Mouse (Mus musculus): Measurements from ENCODE around the gene Sesn3. TPM values are rescaled to one million over a fixed set of nuclear protein-coding genes. Genes with fewer than 3 reads are reported as not detected.

Sesn3 gene
- polyA plus RNA-seq, 1 experiment from 2014 or later, result 15.5 TPM

DNA sequence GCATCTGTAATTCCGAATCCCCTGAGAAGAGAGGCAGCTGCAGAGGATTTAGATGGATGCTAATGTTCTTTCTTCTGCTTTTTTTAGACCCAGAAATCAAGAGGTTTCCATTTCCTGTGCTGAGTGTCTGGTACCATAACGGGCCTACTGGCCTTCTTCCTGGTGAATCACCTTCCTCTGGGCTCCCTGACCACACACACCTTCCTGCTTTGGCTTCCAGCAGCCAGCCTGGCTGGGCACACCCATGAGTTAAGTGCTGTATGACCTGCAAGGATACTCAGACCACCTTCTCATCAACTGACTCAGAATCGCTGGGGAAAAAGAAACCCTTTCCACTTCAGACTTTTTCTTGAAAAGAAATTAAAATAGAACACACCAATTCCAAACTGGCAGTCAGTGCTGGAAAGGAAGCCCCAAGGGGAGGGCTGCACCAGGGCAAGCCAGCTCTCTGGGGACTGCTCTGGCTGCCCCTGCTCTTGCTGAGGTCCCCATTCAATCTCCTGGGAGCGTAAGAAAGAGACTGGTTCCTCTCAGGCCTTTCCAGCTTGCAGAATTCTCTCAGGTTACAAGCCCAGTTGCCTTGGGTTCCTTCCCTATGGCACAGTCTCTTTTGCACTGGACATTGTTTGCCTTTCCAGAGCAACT lies 90.7 kb downstream of the Sesn3 start:
- H3K36me3 ChIP-seq (ENCODE audit: poor library complexity, severe bottlenecking), result no peaks in the 10 kb centered on the region
- 67% methylated on average over 4 of the region's 4 CpGs for WGBS
- no peak overlapping the region for H3K4me2 ChIP-seq
- H3K4me1 ChIP-seq, result no peaks in the 10 kb centered on the region
- no peak for ATAC-seq
- no peak overlapping the region for H3K4me3 ChIP-seq
- no peaks in the 10 kb centered on the region for H3K27me3 ChIP-seq
- no peak overlapping the region for H3K9ac ChIP-seq
- no peak overlapping the region for H3K27ac ChIP-seq
- no peaks in the 10 kb centered on the region for H3K9me3 ChIP-seq (replicated peaks)

DNA sequence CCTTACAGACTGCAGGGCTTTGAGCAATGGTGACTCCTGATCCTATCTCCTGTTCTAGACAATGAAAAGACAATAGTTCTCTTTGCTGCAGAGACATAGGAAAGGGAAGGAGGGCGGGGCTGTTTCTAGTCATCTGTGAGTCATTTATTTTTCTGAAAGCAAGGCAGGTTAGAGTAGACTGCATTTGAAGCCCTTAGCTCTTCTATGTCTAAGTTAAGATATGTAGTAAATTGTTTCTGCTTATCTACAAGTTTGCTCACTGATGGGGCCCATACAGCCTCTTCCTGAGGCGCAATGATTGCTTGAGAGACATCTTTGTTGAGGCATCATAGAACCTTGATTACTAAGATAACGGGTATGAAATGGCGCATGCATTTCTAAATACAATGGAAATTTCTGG lies 93.0 kb downstream of the Sesn3 start:
- H3K4me3 ChIP-seq, result no peak overlapping the region
- no peak overlapping the region for H3K4me2 ChIP-seq
- H3K4me1 ChIP-seq, result no peaks in the 10 kb centered on the region
- H3K9me3 ChIP-seq (replicated peaks), result no peaks in the 10 kb centered on the region
- H3K27me3 ChIP-seq, result no peaks in the 10 kb centered on the region
- no peak for ATAC-seq
- H3K36me3 ChIP-seq (ENCODE audit: poor library complexity, severe bottlenecking), result no peaks in the 10 kb centered on the region
- H3K9ac ChIP-seq, result no peak overlapping the region
- 96% methylated on average over 4 of the region's 4 CpGs for WGBS
- no peak overlapping the region for H3K27ac ChIP-seq

DNA sequence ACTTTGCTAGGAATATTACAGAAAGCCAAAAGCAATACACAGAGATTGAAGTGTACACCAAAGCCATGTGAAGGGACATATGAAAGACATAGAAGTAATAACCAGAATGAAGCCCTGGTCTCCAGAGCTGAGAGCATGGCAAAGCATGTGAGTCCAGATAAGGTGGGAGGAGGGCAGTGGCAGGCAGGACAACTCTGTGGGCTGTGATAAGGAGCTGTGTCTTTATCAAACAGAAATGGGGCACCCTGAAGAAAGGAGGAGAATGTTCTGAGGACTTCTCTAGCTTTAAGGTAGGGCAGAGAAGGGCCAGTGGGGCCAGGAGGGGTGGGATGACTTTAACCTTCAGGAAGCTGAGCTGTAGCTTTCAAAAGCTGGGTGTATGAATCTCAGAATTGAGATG lies 94.4 kb downstream of the Sesn3 start:
- Histone ChIP-seq H3K9me3 (replicated peaks) (no peaks in the 10 kb centered on the region), H3K4me3 (no peak overlapping the region), H3K36me3 (ENCODE audit: poor library complexity, severe bottlenecking) (no peaks in the 10 kb centered on the region), H3K4me2 (no peak overlapping the region), H3K27ac (no peak overlapping the region), H3K4me1 (no peaks in the 10 kb centered on the region), H3K27me3 (no peaks in the 10 kb centered on the region), H3K9ac (no peak overlapping the region)
- ATAC-seq, result no peak

DNA sequence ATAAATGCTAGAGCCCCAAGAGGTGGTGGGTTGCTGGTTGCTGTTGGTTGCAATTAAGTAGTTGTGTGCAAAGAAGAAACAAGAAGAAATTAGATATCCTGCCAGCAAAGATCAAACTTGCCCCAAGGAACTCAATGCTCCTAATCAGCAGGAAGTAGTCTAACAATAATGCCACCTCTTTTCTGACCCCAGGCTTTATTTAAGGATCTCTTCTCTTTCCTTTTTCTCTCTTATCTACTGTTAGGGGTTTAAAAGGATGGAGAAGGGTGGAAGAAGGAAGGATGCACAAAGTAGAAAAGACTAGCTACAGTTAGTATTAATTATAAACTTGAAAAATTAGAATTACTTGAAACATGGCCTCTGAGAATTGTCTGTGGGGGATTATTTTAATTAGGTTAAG lies 97.6 kb downstream of the Sesn3 start:
- Histone ChIP-seq H3K27ac (no peak overlapping the region), H3K27me3 (no peaks in the 10 kb centered on the region), H3K36me3 (ENCODE audit: poor library complexity, severe bottlenecking) (no peaks in the 10 kb centered on the region), H3K4me3 (no peak overlapping the region), H3K9ac (no peak overlapping the region), H3K4me1 (no peaks in the 10 kb centered on the region), H3K9me3 (replicated peaks) (no peaks in the 10 kb centered on the region), H3K4me2 (no peak overlapping the region)
- ATAC-seq, result no peak

DNA sequence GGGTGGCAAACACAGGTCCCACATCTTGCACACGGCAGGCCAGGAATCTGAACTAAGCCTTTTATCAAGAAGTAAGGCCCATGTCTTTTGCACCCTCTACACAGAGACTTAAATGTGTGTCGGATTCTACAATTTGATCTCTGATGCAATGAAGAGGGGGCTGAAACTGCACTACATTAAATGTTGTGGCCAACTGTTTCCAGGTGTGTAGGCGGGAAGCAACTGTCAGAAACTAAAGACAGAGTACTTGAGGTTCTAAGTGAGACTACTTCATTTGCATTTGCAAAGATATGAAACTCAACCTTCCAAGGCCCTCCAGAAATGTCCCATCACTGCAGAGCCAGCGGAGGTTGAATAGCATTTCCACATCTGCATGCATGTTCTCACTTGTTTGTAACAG lies 101.3 kb downstream of the Sesn3 start:
- no peak overlapping the region for H3K27ac ChIP-seq
- H3K27me3 ChIP-seq, result peaks cover 13% of the 10 kb centered on the region; the same call in 1 of the 2 replicates
- no peaks in the 10 kb centered on the region for H3K36me3 ChIP-seq (ENCODE audit: poor library complexity, severe bottlenecking)
- H3K9me3 ChIP-seq (replicated peaks), result no peaks in the 10 kb centered on the region
- H3K4me2 ChIP-seq, result no peak overlapping the region
- no peak overlapping the region for H3K9ac ChIP-seq
- peaks cover 9% of the 10 kb centered on the region; the same call in 1 of the 2 replicates for H3K4me1 ChIP-seq
- ATAC-seq, result no peak
- 87% methylated on average over 4 of the region's 4 CpGs for WGBS
- no peak overlapping the region for H3K4me3 ChIP-seq

DNA sequence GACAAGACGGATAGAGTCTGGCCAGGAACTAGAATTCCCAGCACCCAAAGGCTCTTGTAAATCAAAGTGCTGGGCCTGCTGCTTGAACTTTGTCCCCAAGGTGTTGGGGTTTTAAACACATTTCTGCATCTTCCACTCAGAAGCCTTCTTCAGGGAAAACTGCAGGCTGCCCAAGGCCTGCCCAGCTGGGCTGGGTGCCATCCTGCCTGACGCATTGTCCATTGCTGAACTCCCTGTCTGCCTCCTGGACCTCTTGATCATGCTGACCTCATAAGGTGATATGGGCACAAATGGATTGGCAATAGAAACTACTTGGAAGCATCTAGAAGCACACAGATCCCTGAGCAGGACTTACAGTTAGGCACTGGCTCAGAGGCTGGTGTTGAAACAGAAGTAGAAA lies 103.3 kb downstream of the Sesn3 start:
- H3K4me2 ChIP-seq, result no peak overlapping the region
- H3K36me3 ChIP-seq (ENCODE audit: poor library complexity, severe bottlenecking), result no peaks in the 10 kb centered on the region
- no peak for ATAC-seq
- H3K4me3 ChIP-seq, result no peak overlapping the region
- no peaks in the 10 kb centered on the region for H3K9me3 ChIP-seq (replicated peaks)
- 86% methylated on average over 2 of the region's 2 CpGs for WGBS
- H3K4me1 ChIP-seq, result peaks cover 15% of the 10 kb centered on the region
- H3K27me3 ChIP-seq, result peaks cover 13% of the 10 kb centered on the region; the same call in 1 of the 2 replicates
- no peak overlapping the region for H3K9ac ChIP-seq
- no peak overlapping the region for H3K27ac ChIP-seq

DNA sequence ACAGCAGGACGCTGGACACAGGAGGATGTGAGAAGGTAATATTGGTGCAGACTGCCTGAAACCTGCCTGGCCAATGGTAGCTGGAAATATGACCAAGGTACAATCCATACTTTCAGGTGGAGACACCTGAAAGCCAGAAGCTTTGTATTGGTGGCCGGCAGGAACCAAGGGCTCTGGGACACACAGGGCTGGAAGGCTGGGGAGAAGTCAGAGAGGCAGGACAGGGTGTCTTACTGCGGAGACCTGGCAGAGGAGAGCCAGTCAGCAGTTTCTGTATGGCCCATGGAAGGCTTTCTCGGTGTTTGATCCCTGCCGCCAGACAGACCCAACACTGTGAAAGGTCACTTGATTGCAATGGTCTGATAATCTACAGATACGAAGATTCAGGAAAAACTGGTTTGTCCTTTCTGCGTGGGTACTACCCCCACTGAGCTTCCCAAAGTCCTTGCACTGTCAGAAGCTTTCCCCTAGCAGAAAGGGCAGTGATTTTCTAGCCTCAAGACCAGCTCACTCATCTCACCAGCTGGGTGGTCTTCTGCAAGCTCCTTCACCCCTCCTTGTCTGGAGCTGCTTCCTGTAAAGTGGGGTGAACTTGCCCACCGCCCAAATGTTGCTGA lies 105.0 kb downstream of the Sesn3 start:
- peak overlapping the region; percentile 78 for H3K9ac ChIP-seq
- 26% methylated on average over 8 of the region's 8 CpGs for WGBS
- H3K9me3 ChIP-seq (replicated peaks), result no peaks in the 10 kb centered on the region
- H3K36me3 ChIP-seq (ENCODE audit: poor library complexity, severe bottlenecking), result no peaks in the 10 kb centered on the region
- H3K27me3 ChIP-seq, result peaks cover 13% of the 10 kb centered on the region
- peaks cover 15% of the 10 kb centered on the region for H3K4me1 ChIP-seq
- H3K27ac ChIP-seq, result no peak overlapping the region
- ATAC-seq, result no peak
- peak overlapping the region; percentile 77 for H3K4me3 ChIP-seq
- peak overlapping the region; percentile 79 for H3K4me2 ChIP-seq

DNA sequence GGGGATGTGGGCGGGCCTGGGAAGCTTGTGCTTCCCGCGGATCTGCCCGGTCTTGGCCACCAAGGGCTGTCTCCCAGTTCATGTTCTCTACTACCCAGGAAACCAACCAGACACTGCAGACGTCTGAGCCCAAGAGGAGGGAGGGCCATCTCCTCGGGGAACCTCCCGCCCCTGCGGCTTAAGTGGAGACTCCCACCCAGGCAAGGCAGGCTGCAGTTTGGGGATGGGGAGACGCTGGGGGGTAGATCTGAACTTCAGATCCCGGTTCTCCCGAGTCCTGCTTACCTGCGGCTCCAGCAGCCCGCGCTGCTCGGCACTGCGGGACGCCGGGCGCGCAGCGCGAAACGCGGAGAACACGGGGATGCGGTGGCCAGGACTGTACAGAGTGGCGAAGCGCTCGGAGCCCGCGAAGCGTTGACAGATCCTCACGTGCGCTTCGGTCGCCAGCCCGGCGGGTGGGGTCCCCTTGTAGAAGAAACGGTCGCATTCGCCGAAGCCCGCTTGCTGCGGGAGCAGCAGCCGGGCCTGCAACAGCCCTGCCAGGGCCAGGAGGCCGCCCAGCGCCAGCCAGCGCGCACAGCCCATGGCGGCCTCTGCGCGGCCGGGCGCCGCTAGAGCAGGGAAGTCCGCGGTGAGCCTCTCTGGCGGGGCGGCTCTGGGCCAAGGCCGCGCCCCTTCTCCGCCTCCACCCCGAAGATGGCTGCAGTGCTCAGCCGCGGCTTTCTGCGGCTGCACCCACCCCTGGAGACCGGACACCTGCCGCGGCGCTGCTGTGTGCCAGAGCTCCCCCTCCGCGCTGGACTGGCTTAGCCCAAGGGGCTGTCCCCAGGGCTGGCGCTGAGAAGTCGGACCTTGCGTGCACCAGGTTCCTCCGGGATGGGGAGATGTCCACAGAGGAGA lies 105.8 kb downstream of the Sesn3 start:
- peaks cover 13% of the 10 kb centered on the region for H3K27me3 ChIP-seq
- under 1% methylated on average over 75 of the region's 76 CpGs for WGBS
- H3K4me3 ChIP-seq, result peak overlapping the region; percentile 77
- peak overlapping the region; percentile 78 for H3K9ac ChIP-seq
- H3K27ac ChIP-seq, result peak overlapping the region; percentile 54
- no peaks in the 10 kb centered on the region for H3K36me3 ChIP-seq (ENCODE audit: poor library complexity, severe bottlenecking)
- no peaks in the 10 kb centered on the region for H3K9me3 ChIP-seq (replicated peaks)
- H3K4me2 ChIP-seq, result peak overlapping the region; percentile 79
- ATAC-seq, result peak; percentile 93
- H3K4me1 ChIP-seq, result peaks cover 15% of the 10 kb centered on the region

DNA sequence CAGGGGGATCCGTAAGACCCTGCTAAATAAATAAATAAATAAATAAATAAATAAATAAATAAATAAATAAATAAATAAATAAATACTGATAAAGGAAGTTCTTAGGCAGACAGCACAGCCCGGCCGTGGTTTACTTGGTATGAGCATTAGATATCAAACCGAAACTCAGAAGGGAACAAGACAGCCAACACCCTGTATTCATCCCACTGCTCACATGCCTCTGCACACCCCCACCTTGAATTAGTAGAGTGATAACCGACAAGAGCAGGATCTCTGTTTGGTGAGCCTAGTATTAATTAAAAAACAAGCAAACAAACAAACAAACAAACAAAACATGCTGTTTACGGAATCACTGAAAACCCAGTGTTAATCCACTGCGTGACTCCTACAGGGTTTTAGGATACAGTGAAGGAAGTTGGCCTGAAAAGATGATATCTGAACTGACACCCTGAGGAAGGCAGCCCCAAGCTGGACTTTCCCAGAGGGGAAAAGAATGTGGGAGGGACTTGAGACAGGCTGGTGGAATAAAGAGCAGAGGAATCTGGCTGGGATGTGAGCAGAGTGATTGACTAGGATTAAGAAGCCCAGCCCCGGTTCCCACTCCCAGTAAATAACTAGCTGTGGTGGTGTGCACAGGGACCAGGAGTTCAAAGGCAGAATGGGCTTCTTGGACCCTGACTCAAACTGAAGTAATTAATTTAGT lies 106.6 kb downstream of the Sesn3 start, which contains the start of gene Endod1:
Endod1 (minus strand) TSS at position 155 of the 703 bp plus-strand sequence.
- Histone ChIP-seq H3K4me1 (peaks cover 15% of the 10 kb centered on the region), H3K4me2 (peak within 1 kb of the TSS; percentile 79), H3K27ac (peak within 1 kb of the TSS; percentile 54), H3K27me3 (peaks cover 13% of the 10 kb centered on the region), H3K4me3 (peak within 1 kb of the TSS; percentile 77), H3K36me3 (ENCODE audit: poor library complexity, severe bottlenecking) (no peaks in the 10 kb centered on the region), H3K9me3 (replicated peaks) (no peaks in the 10 kb centered on the region), H3K9ac (peak within 1 kb of the TSS; percentile 78)
- WGBS, result 4% methylated on average over 8 of the region's 8 CpGs
- peak; percentile 68 for ATAC-seq

DNA sequence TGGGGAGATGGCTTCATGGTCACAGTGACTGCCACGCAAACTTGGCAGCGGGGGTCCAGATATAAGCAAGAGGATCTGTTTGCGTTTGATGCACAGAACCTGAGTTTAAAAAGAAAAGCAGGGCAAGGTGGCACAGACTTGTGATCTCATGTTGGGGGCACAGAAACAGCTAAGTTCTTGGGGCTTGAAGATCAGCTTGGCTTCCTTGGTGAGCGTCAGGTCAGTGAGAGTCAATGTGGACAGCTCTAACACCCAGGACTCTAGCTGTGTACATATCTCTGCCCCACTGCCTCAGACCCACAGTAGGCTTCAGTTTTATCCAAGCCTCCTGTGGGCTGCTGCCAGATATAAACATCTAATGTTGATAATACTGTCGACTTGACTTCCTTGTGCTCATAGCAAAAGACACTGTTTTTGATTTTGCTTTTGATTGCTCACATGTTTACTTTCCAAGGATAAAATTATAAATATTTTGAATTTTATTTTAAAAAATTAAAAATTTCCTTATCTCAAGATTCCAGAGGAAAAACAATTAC lies 107.5 kb downstream of the Sesn3 start:
- H3K27ac ChIP-seq, result no peak overlapping the region
- peaks cover 15% of the 10 kb centered on the region for H3K4me1 ChIP-seq
- H3K9me3 ChIP-seq (replicated peaks), result no peaks in the 10 kb centered on the region
- H3K27me3 ChIP-seq, result peaks cover 13% of the 10 kb centered on the region
- ATAC-seq, result no peak
- 74% methylated on average over 5 of the region's 5 CpGs for WGBS
- H3K4me2 ChIP-seq, result no peak overlapping the region
- no peaks in the 10 kb centered on the region for H3K36me3 ChIP-seq (ENCODE audit: poor library complexity, severe bottlenecking)
- no peak overlapping the region for H3K9ac ChIP-seq
- no peak overlapping the region for H3K4me3 ChIP-seq

All from forebrain, embryonic 13.5 days (tissue).